Mouse (Mus musculus) forebrain, embryonic 15.5 days (tissue): ENCODE results near the gene Setd5. TPM values are rescaled to one million over a fixed set of nuclear protein-coding genes. Genes with fewer than 3 reads are reported as not detected.

Experiments used
- ATAC-seq: fragments of 200-750 bp; cut with Nextera tagmentation; replicated peaks from 2 replicates; pipeline ENCODE4 v1.8.0; 2017; ENCODE audit warnings: mild to moderate bottlenecking, moderate TSS enrichment, moderate library complexity
- H3K27ac ChIP-seq: fragments of 300-500 bp; sonication (generic); replicated peaks from 2 replicates; pipeline ENCODE4 v1.5.1; 2015; ENCODE audit warnings: mild to moderate bottlenecking, inconsistent platforms
- H3K27me3 ChIP-seq: fragments of 300-500 bp; sonication (generic); 2 replicates; pipeline ENCODE4 v1.6.1; 2015; ENCODE audit warnings: inconsistent platforms
- H3K36me3 ChIP-seq: fragments of 300-500 bp; sonication (generic); 2 replicates; pipeline ENCODE4 v1.6.1; 2015; ENCODE audit warnings: mild to moderate bottlenecking, inconsistent platforms
- H3K4me1 ChIP-seq: fragments of 300-500 bp; sonication (generic); 2 replicates; pipeline ENCODE4 v1.6.1; 2015; ENCODE audit warnings: inconsistent platforms
- H3K4me2 ChIP-seq: fragments of 300-500 bp; sonication (generic); replicated peaks from 2 replicates; pipeline ENCODE4 v1.6.1; 2015; ENCODE audit warnings: mild to moderate bottlenecking, inconsistent platforms
- H3K4me3 ChIP-seq: fragments of 300-500 bp; sonication (generic); 2 replicates; pipeline ENCODE4 v1.5.1; 2015; ENCODE audit warnings: mild to moderate bottlenecking, inconsistent platforms
- H3K9ac ChIP-seq: fragments of 300-500 bp; sonication (generic); replicated peaks from 2 replicates; pipeline ENCODE4 v1.6.1; 2015; ENCODE audit warnings: mild to moderate bottlenecking, inconsistent platforms
- H3K9me3 ChIP-seq: fragments of 300-500 bp; sonication (generic); 2 replicates; pipeline ENCODE4 v1.6.1; 2016; ENCODE audit warnings: inconsistent platforms
- WGBS: fragments of 180-500 bp; shearing (Covaris S2); methylation state at CpG from one replicate; pipeline ENCODE4 v1.1.7; 2015; ENCODE audit warnings: mixed read lengths; 5-methylcytosine and 5-hydroxymethylcytosine counted together
- polyA plus RNA-seq: library from polyadenylated mRNA; unstranded; fragments of >200 nt; fragmentation: Nextera tagmentation; extraction: Ambion mirVana; gene quantifications from 2 replicates; pipeline ENCODE4 v1.2.1, GENCODE M21; 2015

The Setd5 gene
- polyA plus RNA-seq, 1 experiment from 2014 or later, result 53.4 TPM

- Histone ChIP-seq H3K27me3 (no peaks in the 10 kb centered on the region), H3K9me3 (no peaks in the 10 kb centered on the region), H3K4me3 (no peak overlapping the region), H3K27ac (no peak overlapping the region), H3K36me3 (no peaks in the 10 kb centered on the region), H3K9ac (no peak overlapping the region), H3K4me1 (peaks cover 15% of the 10 kb centered on the region), H3K4me2 (no peak overlapping the region)
- WGBS, result 87% methylated on average over 2 of the region's 2 CpGs
- no peak for ATAC-seq
Observed at GRCm38 (mm10) chr6:113040319-113040718, 36.8 kb upstream of the Setd5 start.

GRCm38 (mm10) chr6:113041215-113041990, 35.8 kb upstream of the Setd5 start:
- Histone ChIP-seq H3K4me3 (no peak overlapping the region), H3K4me1 (peaks cover 19% of the 10 kb centered on the region), H3K27ac (no peak overlapping the region), H3K36me3 (no peaks in the 10 kb centered on the region), H3K9me3 (no peaks in the 10 kb centered on the region), H3K27me3 (no peaks in the 10 kb centered on the region), H3K9ac (no peak overlapping the region), H3K4me2 (no peak overlapping the region)
- WGBS, result 88% methylated on average over 11 of the region's 11 CpGs
- ATAC-seq, result no peak

- Histone ChIP-seq H3K9ac (peak overlapping the region; percentile 72), H3K9me3 (no peaks in the 10 kb centered on the region), H3K27me3 (no peaks in the 10 kb centered on the region), H3K4me1 (peaks cover 26% of the 10 kb centered on the region), H3K27ac (peak overlapping the region; percentile 88), H3K36me3 (peaks cover 14% of the 10 kb centered on the region), H3K4me2 (peak overlapping the region; percentile 95), H3K4me3 (peak overlapping the region; percentile 81)
- WGBS, result under 1% methylated on average over 11 of the region's 11 CpGs
- ATAC-seq, result peak; percentile 34; the same call in 1 of the 2 replicates
Observed at GRCm38 (mm10) chr6:113045575-113045974, 31.6 kb upstream of the Setd5 start.

GRCm38 (mm10) chr6:113046041-113046975, 30.9 kb upstream of the Setd5 start, which contains the start of gene Thumpd3:
Thumpd3 (plus strand) TSS chr6:113046225.
- Histone ChIP-seq H3K27me3 (no peaks in the 10 kb centered on the region), H3K4me3 (peak within 1 kb of the TSS; percentile 81), H3K9ac (peak within 1 kb of the TSS; percentile 72), H3K4me2 (peak within 1 kb of the TSS; percentile 95), H3K36me3 (peaks cover 21% of the 10 kb centered on the region), H3K4me1 (peaks cover 26% of the 10 kb centered on the region), H3K27ac (peak within 1 kb of the TSS; percentile 88), H3K9me3 (no peaks in the 10 kb centered on the region)
- WGBS, result under 1% methylated on average over 59 of the region's 59 CpGs
- ATAC-seq, result peak; percentile 99

- H3K27me3 ChIP-seq, result no peaks in the 10 kb centered on the region
- H3K27ac ChIP-seq, result 0 out of 2 replicates have a peak overlapping the region, but pooled peaks have one; percentile 71
- peak overlapping the region; percentile 72 for H3K9ac ChIP-seq
- H3K4me3 ChIP-seq, result peak overlapping the region; percentile 81
- H3K4me2 ChIP-seq, result peak overlapping the region; percentile 95
- H3K4me1 ChIP-seq, result peaks cover 26% of the 10 kb centered on the region
- no peak for ATAC-seq
- peaks cover 25% of the 10 kb centered on the region for H3K36me3 ChIP-seq
- 71% methylated on average over 15 of the region's 15 CpGs for WGBS
- no peaks in the 10 kb centered on the region for H3K9me3 ChIP-seq
Observed at GRCm38 (mm10) chr6:113047016-113047746, 30.0 kb upstream of the Setd5 start.

- Histone ChIP-seq H3K4me2 (no peak overlapping the region), H3K9ac (no peak overlapping the region), H3K27me3 (no peaks in the 10 kb centered on the region), H3K4me1 (peaks cover 26% of the 10 kb centered on the region), H3K36me3 (peaks cover 36% of the 10 kb centered on the region), H3K27ac (no peak overlapping the region), H3K4me3 (no peak overlapping the region), H3K9me3 (no peaks in the 10 kb centered on the region)
- WGBS, result 99% methylated on average over 2 of the region's 2 CpGs
- ATAC-seq, result no peak
Observed at GRCm38 (mm10) chr6:113048371-113048770, 28.8 kb upstream of the Setd5 start.

- Histone ChIP-seq H3K9ac (no peak overlapping the region), H3K27ac (no peak overlapping the region), H3K36me3 (peaks cover 40% of the 10 kb centered on the region), H3K27me3 (no peaks in the 10 kb centered on the region), H3K4me3 (no peak overlapping the region), H3K4me1 (peaks cover 26% of the 10 kb centered on the region), H3K9me3 (no peaks in the 10 kb centered on the region), H3K4me2 (no peak overlapping the region)
- ATAC-seq, result no peak
- WGBS, result 85% methylated on average over 3 of the region's 3 CpGs
Observed at GRCm38 (mm10) chr6:113049159-113049558, 28.0 kb upstream of the Setd5 start.

GRCm38 (mm10) chr6:113052972-113053371, 24.2 kb upstream of the Setd5 start:
- no peak for ATAC-seq
- no peaks in the 10 kb centered on the region for H3K27me3 ChIP-seq
- no peaks in the 10 kb centered on the region for H3K9me3 ChIP-seq
- no peak overlapping the region for H3K4me2 ChIP-seq
- WGBS, result 93% methylated on average over 3 of the region's 3 CpGs
- no peak overlapping the region for H3K27ac ChIP-seq
- H3K36me3 ChIP-seq, result peaks cover 70% of the 10 kb centered on the region
- H3K4me1 ChIP-seq, result peaks cover 3% of the 10 kb centered on the region; the same call in 1 of the 2 replicates
- no peak overlapping the region for H3K9ac ChIP-seq
- H3K4me3 ChIP-seq, result no peak overlapping the region

- H3K27me3 ChIP-seq, result no peaks in the 10 kb centered on the region
- H3K36me3 ChIP-seq, result peaks cover 71% of the 10 kb centered on the region
- no peak overlapping the region for H3K4me3 ChIP-seq
- no peak overlapping the region for H3K9ac ChIP-seq
- ATAC-seq, result no peak
- H3K4me2 ChIP-seq, result no peak overlapping the region
- H3K9me3 ChIP-seq, result no peaks in the 10 kb centered on the region
- 89% methylated on average over 6 of the region's 6 CpGs for WGBS
- H3K4me1 ChIP-seq, result no peaks in the 10 kb centered on the region
- H3K27ac ChIP-seq, result no peak overlapping the region
Observed at GRCm38 (mm10) chr6:113054552-113055107, 22.5 kb upstream of the Setd5 start.

GRCm38 (mm10) chr6:113060892-113061563, 16.1 kb upstream of the Setd5 start:
- Histone ChIP-seq H3K4me3 (no peak overlapping the region), H3K9ac (no peak overlapping the region), H3K27ac (no peak overlapping the region), H3K27me3 (no peaks in the 10 kb centered on the region), H3K9me3 (no peaks in the 10 kb centered on the region), H3K4me2 (no peak overlapping the region), H3K4me1 (peaks cover 5% of the 10 kb centered on the region), H3K36me3 (peaks cover 80% of the 10 kb centered on the region)
- ATAC-seq, result no peak
- 89% methylated on average over 1 of the region's 1 CpGs for WGBS

GRCm38 (mm10) chr6:113062253-113062652, 14.9 kb upstream of the Setd5 start:
- no peak overlapping the region for H3K27ac ChIP-seq
- no peak overlapping the region for H3K4me3 ChIP-seq
- peaks cover 5% of the 10 kb centered on the region for H3K4me1 ChIP-seq
- 12% methylated on average over 3 of the region's 3 CpGs for WGBS
- no peak for ATAC-seq
- H3K9ac ChIP-seq, result no peak overlapping the region
- no peak overlapping the region for H3K4me2 ChIP-seq
- no peaks in the 10 kb centered on the region for H3K9me3 ChIP-seq
- H3K27me3 ChIP-seq, result no peaks in the 10 kb centered on the region
- peaks cover 84% of the 10 kb centered on the region for H3K36me3 ChIP-seq
